Mouse (Mus musculus) ES-E14 (cell line): Measurements from ENCODE around the gene Nid1. TPM values are rescaled to one million over a fixed set of nuclear protein-coding genes. Genes with fewer than 3 reads are reported as not detected.

Experiments used
- DNase-seq: peaks from one replicate; pipeline ENCODE4 v3.0.0-alpha.2; 2013; ENCODE audit warnings: low read depth, low spot score
- H3K27ac ChIP-seq: 2 replicates; pipeline ENCODE4 v1.5.1; 2012; ENCODE audit warnings: low read depth, mild to moderate bottlenecking, low read length, moderate library complexity, mixed read lengths; ENCODE audit not compliant: poor library complexity, insufficient read depth, severe bottlenecking
- H3K36me3 ChIP-seq: 2 replicates; pipeline ENCODE4 v1.6.1; 2012; ENCODE audit warnings: mild to moderate bottlenecking, low read length, moderate library complexity, mixed read lengths; ENCODE audit not compliant: control insufficient read depth, poor library complexity, insufficient read depth, severe bottlenecking
- H3K4me1 ChIP-seq, 2 experiments: fragments of 150-350 bp in 1 of 2; sonication (generic) in 1 of 2; 2 replicates each; pipeline ENCODE4 v1.6.1; 2012; ENCODE audit warnings: low read length in 2 of 2, mild to moderate bottlenecking in 1 of 2, mixed read lengths in 1 of 2; ENCODE audit not compliant: control insufficient read depth in 2 of 2, insufficient read depth in 2 of 2, poor library complexity in 1 of 2
- H3K4me3 ChIP-seq, 2 experiments: fragments of 150-350 bp in 1 of 2; sonication (generic) in 1 of 2; 2 replicates each; pipeline ENCODE4 v1.5.1; 2012; ENCODE audit warnings: low read length in 2 of 2, low read depth in 1 of 2, mild to moderate bottlenecking in 1 of 2, mixed read lengths in 1 of 2; ENCODE audit not compliant: insufficient read depth in 1 of 2, poor library complexity in 1 of 2, severe bottlenecking in 1 of 2
- H3K9ac ChIP-seq: 2 replicates; pipeline ENCODE4 v1.6.1; 2012; ENCODE audit warnings: low read depth, mild to moderate bottlenecking, low read length, mixed read lengths; ENCODE audit not compliant: poor library complexity, insufficient read depth, severe bottlenecking
- H3K9me3 ChIP-seq: fragments of 150-350 bp; sonication (generic); 2 replicates; pipeline ENCODE4 v1.6.1; 2012; ENCODE audit warnings: low read depth, mild to moderate bottlenecking, low read length; ENCODE audit not compliant: control insufficient read depth, insufficient read depth
- CHD2 ChIP-seq: IDR thresholded peaks from 2 replicates; pipeline ENCODE4 v1.6.1; 2014; ENCODE audit warnings: mild to moderate bottlenecking, low read depth, low read length, inconsistent platforms
- HCFC1 ChIP-seq: IDR thresholded peaks from 2 replicates; pipeline ENCODE4 v1.6.1; 2012; ENCODE audit warnings: low read length, inconsistent platforms, borderline replicate concordance; ENCODE audit not compliant: insufficient read depth
- MAFK ChIP-seq: IDR thresholded peaks from 2 replicates; pipeline ENCODE4 v1.6.1; 2014; ENCODE audit warnings: mild to moderate bottlenecking, low read depth, low read length, inconsistent platforms; ENCODE audit not compliant: insufficient read depth
- ZC3H11A ChIP-seq: IDR thresholded peaks from 2 replicates; pipeline ENCODE4 v1.6.1; 2012; ENCODE audit warnings: low read depth, mild to moderate bottlenecking, inconsistent platforms, low read length, borderline replicate concordance
- ZNF384 ChIP-seq: IDR thresholded peaks from 2 replicates; pipeline ENCODE4 v1.6.1; 2012; ENCODE audit warnings: low read depth, low read length, inconsistent platforms
- in situ Hi-C, 2 experiments: fragments of 600-800 bp; cut with MboI; formaldehyde crosslinking; loops; one replicate each; pipeline ENCODE4 v1.15.1; 2025; ENCODE audit warnings: low sequenced_read_pairs in 2 of 2, inconsistent platforms in 1 of 2; ENCODE audit not compliant: unreplicated experiment in 2 of 2
- total RNA-seq: library from RNA; depleted of rRNA; stranded (reverse); fragments of 300-350 nt; gene quantifications from 2 replicates; pipeline ENCODE4 v1.2.3, GENCODE M21; 2012

Nid1 gene
- total RNA-seq, 1 experiment: 143 TPM

GRCm38 (mm10) chr13:13503695-13504386, 66.5 kb downstream of the Nid1 start:
- Histone ChIP-seq H3K9me3 (no peaks in the 10 kb centered on the region), H3K4me1 (no peaks in the 10 kb centered on the region; a peak in 1 of 4 replicates), H3K4me3 (no peak overlapping the region), H3K9ac (no peak overlapping the region), H3K36me3 (peaks cover 9% of the 10 kb centered on the region), H3K27ac (no peak overlapping the region)
- DNase-seq: no peak
- in situ Hi-C loops: no loop called here
- TF ChIP-seq ZNF384 (no peak), MAFK (peak; percentile 58)

GRCm38 (mm10) chr13:13505063-13505462, 67.7 kb downstream of the Nid1 start:
- Histone ChIP-seq H3K27ac (no peak overlapping the region), H3K9ac (no peak overlapping the region), H3K9me3 (no peaks in the 10 kb centered on the region), H3K36me3 (peaks cover 5% of the 10 kb centered on the region), H3K4me1 (no peaks in the 10 kb centered on the region; a peak in 1 of 4 replicates), H3K4me3 (no peak overlapping the region)
- DNase-seq: no peak
- no peak for TF ChIP-seq ZC3H11A
- no peak for TF ChIP-seq MAFK
- TF ChIP-seq HCFC1: no peak
- TF ChIP-seq CHD2: no peak
- no peak for TF ChIP-seq ZNF384
- in situ Hi-C loops: no loop called here

- in situ Hi-C loops: no loop called here
- Histone ChIP-seq H3K4me3 (no peak overlapping the region), H3K27ac (no peak overlapping the region), H3K9me3 (no peaks in the 10 kb centered on the region), H3K4me1 (no peaks in the 10 kb centered on the region; a peak in 1 of 4 replicates), H3K36me3 (peaks cover 5% of the 10 kb centered on the region), H3K9ac (no peak overlapping the region)
- no peak for DNase-seq
- no peak for TF ChIP-seq ZC3H11A
- TF ChIP-seq HCFC1: no peak
- no peak for TF ChIP-seq CHD2
- TF ChIP-seq MAFK: no peak
- no peak for TF ChIP-seq ZNF384
Observed at GRCm38 (mm10) chr13:13506556-13506955, 69.2 kb downstream of the Nid1 start.

- no peaks in the 10 kb centered on the region for H3K9me3 ChIP-seq
- H3K36me3 ChIP-seq: no peaks in the 10 kb centered on the region
- no peaks in the 10 kb centered on the region for H3K4me1 ChIP-seq
- H3K27ac ChIP-seq: no peak overlapping the region
- no peak overlapping the region for H3K4me3 ChIP-seq
- in situ Hi-C loops: loop anchor here in 1 of 2 experiments (5.0 kb wide), 1 partner anchor 352 kb away; no protein-coding TSS in a partner anchor
- H3K9ac ChIP-seq: no peak overlapping the region
- no peak for DNase-seq
- TF ChIP-seq CHD2: no peak
- no peak for TF ChIP-seq MAFK
- TF ChIP-seq ZNF384: no peak
Observed at GRCm38 (mm10) chr13:13514861-13515260, 77.5 kb downstream of the Nid1 start.
